Mouse (Mus musculus): ENCODE results near the gene Tubb4a.
"Not testable (repeated sequence)": the region's sequence is repeated elsewhere in the genome, so short reads cannot be mapped to it uniquely, and the experiment has no call there.

Tubb4a gene

DNA sequence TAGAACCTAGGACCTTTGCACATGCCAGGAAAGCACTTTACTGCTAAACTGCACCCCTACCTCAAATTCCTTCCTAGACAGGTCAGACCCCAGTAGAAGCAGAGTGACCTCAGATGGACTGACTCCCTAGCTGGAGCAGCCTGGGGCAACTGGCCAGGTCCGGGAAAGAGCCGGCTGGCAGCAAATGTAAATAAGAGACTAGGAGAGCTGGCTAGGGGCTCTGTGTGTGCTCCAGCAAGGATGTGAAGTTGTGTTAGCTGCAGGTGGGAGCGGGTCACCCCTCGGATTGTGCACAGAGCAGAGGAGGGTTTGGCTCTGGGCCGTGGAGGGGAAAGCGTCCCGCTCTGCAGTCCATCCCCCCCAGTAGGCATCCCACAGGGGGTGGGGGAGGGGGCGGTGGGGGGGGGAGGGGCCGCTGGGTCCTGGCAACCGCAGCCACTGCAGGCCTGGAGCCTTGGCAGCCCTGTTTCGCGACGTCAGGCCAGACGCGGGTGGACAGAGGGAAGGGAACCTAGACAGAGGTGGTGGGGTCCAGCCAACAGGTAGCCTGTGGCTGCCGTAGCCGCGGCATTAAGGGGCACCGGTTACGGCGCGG is 28.6 kb downstream of the Tubb4a start, which contains the start of gene Crb3:
TSS of gene Crb3 (plus strand) at position 215 of the 595 bp plus-strand sequence.
- ATAC-seq (ENCODE audit: low TSS enrichment), result no peak

DNA sequence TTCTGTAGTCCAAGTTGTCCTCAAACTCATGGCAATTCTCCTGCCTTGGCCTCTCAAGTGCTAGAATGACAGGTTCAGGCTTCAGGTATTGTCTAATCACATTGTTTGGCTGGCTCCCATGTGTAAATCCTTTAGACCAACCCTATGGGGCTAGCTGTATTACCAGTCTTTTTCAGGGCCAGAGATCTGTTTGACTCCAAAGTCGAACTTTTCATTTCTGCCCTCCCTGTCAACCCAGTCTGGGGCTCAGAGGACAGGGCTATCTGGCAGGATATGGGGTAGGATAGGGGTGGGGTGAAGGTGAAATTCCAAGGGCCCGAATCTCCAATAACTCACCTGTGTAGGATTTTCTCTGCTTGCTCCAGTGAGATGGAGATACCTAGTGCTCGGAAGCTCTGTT is 31.3 kb downstream of the Tubb4a start:
- no peak for ATAC-seq (ENCODE audit: low TSS enrichment)

DNA sequence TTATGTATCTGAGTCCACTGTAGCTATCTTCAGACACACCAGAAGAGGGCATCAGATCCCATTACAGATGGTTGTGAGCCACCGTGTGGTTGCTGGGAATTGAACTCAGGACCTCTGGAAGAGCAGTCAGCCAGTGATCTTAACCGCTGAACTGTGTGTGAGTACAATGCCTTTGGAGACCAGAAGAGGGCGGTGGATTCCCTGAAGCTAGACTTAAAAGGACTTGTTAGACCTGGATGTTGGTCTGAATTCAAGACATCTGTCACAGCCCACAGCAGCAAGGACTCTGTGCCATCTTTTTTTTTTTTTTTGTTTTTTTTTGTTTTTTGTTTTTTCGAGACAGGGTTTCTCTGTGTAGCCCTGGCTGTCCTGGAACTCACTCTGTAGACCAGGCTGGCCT is 35.9 kb downstream of the Tubb4a start:
- ATAC-seq (ENCODE audit: low TSS enrichment), result not testable (repeated sequence)

DNA sequence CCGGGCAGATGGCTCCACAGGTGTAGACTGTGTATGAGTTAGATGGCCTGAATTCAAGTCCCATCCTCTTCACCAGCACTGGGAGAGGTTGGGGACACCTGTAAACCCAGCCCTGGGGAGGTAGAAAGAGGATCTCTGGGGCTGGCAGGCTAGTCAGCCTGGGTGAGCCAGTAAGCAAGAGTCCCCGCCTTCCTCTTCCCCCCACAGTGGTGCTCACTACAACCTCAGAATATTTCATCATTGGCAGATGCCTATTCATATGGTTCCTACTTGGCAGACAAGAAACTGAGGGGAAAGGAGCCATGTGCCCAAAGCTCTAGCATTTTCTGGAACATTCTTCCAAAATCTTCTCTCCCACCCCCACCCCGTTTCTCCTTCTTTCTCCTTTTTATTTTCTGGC is 38.8 kb downstream of the Tubb4a start:
- ATAC-seq (ENCODE audit: low TSS enrichment), result peak; percentile 38; the same call in 1 of the 2 replicates

DNA sequence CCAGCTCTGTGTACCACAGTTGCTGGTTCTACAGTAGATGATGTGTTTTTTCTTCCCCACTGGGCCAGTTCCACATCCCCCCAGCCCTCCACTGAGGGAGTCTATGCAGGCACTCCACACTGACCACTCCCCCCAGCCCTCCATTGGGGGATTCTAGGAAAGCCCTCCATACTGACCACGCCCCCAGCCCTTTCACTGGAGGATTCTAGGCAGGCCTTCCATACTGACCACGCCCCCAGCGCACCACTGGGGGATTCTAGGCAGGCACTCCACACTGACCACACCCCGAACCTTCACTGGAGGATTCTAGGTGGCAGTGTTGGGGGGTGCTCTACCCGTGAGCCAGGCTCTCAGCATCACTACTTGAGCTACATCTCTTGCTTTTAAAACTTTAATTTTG is 40.2 kb downstream of the Tubb4a start:
- peak; percentile 11; the same call in 1 of the 2 replicates for ATAC-seq (ENCODE audit: low TSS enrichment)

DNA sequence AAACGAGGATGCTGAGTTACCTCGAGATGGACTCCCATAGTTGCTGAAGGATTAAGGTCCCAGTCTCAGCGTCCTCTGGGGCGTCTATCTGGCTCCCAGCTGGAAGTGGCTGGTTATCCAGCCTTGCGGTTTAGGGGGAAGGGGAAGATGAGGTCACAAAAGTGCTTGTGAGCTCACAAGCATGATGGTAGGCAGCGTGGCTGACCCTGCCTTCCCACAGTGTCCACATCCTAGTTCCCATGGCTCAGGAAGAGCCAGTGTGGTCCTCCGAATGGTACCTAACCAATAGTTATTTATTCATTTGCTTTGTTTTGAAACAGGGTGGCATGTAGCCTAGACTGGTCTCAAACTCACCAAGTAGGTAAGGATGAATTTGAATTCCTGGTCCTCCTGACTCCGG is 46.0 kb downstream of the Tubb4a start, which contains the start of gene Slc25a41:
TSS of gene Slc25a41 (minus strand) at position 101 of the 400 bp plus-strand sequence.
- ATAC-seq (ENCODE audit: low TSS enrichment), result no peak

DNA sequence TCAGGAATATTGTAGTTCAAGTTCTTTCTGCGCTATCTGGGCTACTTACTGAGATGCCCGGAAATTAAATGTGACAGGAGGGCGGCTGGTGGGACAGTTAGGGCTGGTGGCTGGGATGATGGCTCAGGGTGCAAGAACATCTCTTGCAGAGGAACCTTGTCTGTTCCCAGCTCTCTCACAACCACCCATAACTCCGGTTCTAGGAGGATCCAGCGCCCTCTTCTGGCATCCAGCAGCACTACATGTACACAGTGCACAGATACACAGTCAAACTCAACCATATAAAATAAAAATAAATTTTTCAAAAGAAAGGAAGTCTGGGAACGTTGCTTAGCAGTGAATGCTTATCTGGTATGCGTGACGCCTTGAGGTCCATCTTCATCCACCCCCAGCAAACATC is 48.6 kb downstream of the Tubb4a start:
- no peak for ATAC-seq (ENCODE audit: low TSS enrichment)

DNA sequence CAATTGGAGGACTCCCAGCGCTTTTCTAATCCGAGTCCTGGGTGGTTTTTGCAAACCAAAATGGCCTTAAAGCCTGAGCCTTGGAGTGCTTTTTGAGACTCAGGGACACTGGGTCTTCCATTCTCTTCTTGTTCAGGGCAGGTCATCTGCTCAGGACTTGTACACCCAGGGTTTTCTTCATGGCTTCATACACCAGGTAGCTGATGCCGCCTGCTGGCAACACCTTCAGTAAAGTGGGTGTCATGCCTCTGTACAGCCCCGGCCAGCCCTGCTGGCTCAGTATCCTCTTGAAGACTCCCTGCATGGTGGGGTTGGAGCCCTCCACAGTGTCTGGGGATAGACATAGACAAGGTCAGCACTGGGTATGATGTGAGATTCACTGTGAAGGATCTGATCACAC is 54.7 kb downstream of the Tubb4a start:
- no peak for ATAC-seq (ENCODE audit: low TSS enrichment)

DNA sequence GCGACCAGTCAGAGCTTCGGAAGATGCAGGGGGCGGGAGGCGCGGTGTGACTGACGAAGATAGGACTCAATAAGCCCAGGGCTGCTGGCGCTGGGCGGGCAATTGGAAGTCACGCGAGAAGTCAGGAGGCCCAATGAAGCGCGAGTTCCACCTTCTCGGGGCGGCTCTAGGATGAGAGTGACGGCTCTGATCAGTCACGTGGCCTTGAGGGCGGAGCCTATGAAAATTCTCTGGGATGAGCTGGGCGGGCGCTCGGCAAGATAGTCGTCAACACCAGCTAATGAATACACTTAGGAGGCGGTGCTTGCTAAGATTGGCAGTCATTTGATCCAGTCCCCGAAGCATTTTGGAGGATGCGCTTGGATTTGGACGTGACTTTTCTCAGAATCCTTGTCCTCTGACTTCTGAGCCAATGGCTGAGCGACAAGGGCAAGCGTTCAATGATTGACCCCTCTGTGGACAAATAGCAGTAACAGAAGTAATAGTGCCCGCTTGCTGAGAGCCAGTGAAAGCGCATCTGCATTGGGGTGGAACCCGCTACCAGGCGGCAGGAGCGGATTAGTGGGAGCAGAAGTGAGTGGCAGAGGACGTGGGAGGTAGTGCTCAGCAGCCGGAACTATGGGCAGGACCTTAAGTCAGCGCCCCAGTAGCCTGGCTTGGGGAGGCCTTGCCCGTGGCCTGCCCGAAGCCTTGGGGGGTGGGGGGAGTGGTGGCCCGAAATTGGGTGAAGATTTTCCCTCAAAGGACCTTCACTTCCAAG is 55.7 kb downstream of the Tubb4a start:
- peak; percentile 89 for ATAC-seq (ENCODE audit: low TSS enrichment)

DNA sequence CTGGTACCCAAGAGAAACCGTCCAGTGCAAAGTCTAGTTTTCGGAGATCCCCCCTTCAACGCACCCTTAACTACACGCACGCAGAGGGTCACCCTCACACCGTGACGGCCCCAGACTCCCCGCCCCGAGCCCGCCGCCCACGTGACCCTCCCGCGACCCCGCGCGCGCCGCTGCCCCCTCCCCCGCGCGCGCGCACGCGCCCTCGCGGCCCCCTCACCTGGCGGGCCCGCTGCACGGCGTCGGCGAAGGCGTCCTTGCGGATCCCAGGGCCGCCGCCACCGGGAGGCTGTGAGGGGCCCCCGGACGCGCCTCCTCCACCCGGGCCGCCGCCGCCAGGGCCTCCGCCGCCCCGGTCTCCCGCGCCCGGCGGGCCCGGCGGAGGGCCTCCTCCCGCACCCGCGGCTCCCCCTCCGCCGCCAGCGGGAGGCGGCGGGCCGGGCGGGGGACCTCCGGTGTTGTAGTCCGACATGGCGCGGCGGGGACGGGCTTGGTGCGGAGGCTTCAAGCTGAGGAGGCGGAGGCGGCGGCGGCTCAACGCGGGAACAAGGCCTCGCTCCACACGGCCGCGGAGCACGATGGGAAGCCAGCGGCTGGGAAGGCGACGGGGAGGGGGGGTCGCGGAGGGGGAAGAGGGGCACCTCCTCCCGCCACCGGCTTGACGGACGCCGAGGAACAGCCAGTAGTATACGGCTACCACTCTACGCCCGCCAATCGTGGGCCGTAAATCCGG is 56.5 kb downstream of the Tubb4a start, which contains the start of gene Khsrp:
TSS of gene Khsrp (minus strand) at position 592 of the 730 bp plus-strand sequence.
- 0 out of 2 replicates have a peak, but pooled peaks have one; percentile 0 for ATAC-seq (ENCODE audit: low TSS enrichment)

Data from frontal cortex, adult (tissue).